Mouse (Mus musculus) liver, embryonic 11.5 days (tissue): ENCODE data around the gene Tnrc6c. TPM values are rescaled to one million over a fixed set of nuclear protein-coding genes. Genes with fewer than 3 reads are reported as not detected.

Source experiments
- ATAC-seq: fragments of 200-750 bp; cut with Nextera tagmentation; replicated peaks from 2 replicates; pipeline ENCODE4 v1.8.0; 2017; ENCODE audit warnings: moderate number of reproducible peaks, mild to moderate bottlenecking, moderate TSS enrichment, moderate library complexity; ENCODE audit not compliant: low FRiP score
- DNase-seq: peaks from one replicate; pipeline ENCODE4 v3.0.0-alpha.2; 2017; ENCODE audit warnings: low spot score
- H3K27ac ChIP-seq: fragments of 300-500 bp; sonication (generic); 2 replicates; pipeline ENCODE4 v1.5.1; 2014; ENCODE audit warnings: mild to moderate bottlenecking, low read depth, low read length, control low read depth
- H3K27me3 ChIP-seq: fragments of 300-500 bp; sonication (generic); replicated peaks from 2 replicates; pipeline ENCODE4 v1.6.1; 2014; ENCODE audit warnings: low read length, mixed read lengths; ENCODE audit not compliant: control insufficient read depth, insufficient read depth
- H3K36me3 ChIP-seq: fragments of 300-500 bp; sonication (generic); 2 replicates; pipeline ENCODE4 v1.6.1; 2014; ENCODE audit warnings: mild to moderate bottlenecking, low read length, moderate library complexity, mixed read lengths; ENCODE audit not compliant: control insufficient read depth, insufficient read depth
- H3K4me1 ChIP-seq: fragments of 300-500 bp; sonication (generic); replicated peaks from 2 replicates; pipeline ENCODE4 v1.6.1; 2014; ENCODE audit warnings: low read length, mixed read lengths; ENCODE audit not compliant: control insufficient read depth, insufficient read depth
- H3K4me2 ChIP-seq: fragments of 300-500 bp; sonication (generic); 2 replicates; pipeline ENCODE4 v1.6.1; 2014; ENCODE audit warnings: mild to moderate bottlenecking, control low read depth, moderate library complexity
- H3K4me3 ChIP-seq: fragments of 300-500 bp; sonication (generic); 2 replicates; pipeline ENCODE4 v1.5.1; 2014; ENCODE audit warnings: low read depth, low read length, control low read depth
- H3K9ac ChIP-seq: fragments of 300-500 bp; sonication (generic); 2 replicates; pipeline ENCODE4 v1.6.1; 2014; ENCODE audit warnings: low read depth, low read length, control low read depth
- H3K9me3 ChIP-seq: fragments of 300-500 bp; sonication (generic); 2 replicates; pipeline ENCODE4 v1.6.1; 2016; ENCODE audit warnings: low read length, inconsistent platforms, mixed read lengths; ENCODE audit not compliant: control insufficient read depth
- WGBS: fragments of 180-500 bp; shearing (Covaris S2); extraction: QIAGEN DNeasy Blood & Tissue Kit; methylation state at CpG from one replicate; pipeline ENCODE4 v1.1.7; 2014; 5-methylcytosine and 5-hydroxymethylcytosine counted together
- polyA plus RNA-seq: library from polyadenylated mRNA; unstranded; fragments of >200 nt; fragmentation: Nextera tagmentation; extraction: Ambion mirVana; gene quantifications from 2 replicates; pipeline ENCODE4 v1.2.1, GENCODE M21; 2014

The Tnrc6c gene
- polyA plus RNA-seq, 1 experiment from 2014 or later: 8.0 TPM

DNA sequence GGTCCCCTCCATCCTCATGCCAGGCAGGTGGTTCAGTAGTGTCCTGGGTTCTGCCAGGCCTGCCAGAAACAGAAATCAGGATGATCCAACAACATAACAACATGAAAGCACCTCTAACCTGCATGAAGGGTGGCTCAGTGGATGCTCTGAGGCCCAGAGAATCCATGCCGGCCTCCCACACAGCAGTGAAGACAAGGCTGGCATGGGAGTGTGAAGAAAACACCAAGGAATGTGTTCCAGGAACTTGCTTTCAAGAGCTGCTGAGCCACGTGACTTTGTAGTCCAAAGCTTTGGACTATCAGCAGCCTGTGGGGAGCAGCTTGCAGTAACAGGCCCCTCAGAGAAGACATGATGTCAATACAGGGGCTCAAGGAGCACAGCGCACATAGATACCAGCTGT lies 112.2 kb downstream of the Tnrc6c start:
- Histone ChIP-seq H3K27ac (no peak overlapping the region), H3K27me3 (no peaks in the 10 kb centered on the region)
- 89% methylated on average over 3 of the region's 3 CpGs for WGBS

GRCm38 (mm10) chr11:117768725-117769682 lies 114.9 kb downstream of the Tnrc6c start:
- WGBS: 85% methylated on average over 20 of the region's 20 CpGs
- Histone ChIP-seq H3K27ac (no peak overlapping the region), H3K4me3 (no peak overlapping the region), H3K4me1 (no peaks in the 10 kb centered on the region), H3K36me3 (peaks cover 36% of the 10 kb centered on the region), H3K4me2 (no peak overlapping the region), H3K27me3 (no peaks in the 10 kb centered on the region), H3K9ac (no peak overlapping the region), H3K9me3 (no peaks in the 10 kb centered on the region)
- ATAC-seq (no peak), DNase-seq (no peak)

More for the DNA sequence above, 112.2 kb downstream of the Tnrc6c start:
- Histone ChIP-seq H3K9ac (no peak overlapping the region), H3K36me3 (peaks cover 21% of the 10 kb centered on the region), H3K4me3 (no peak overlapping the region), H3K4me1 (no peaks in the 10 kb centered on the region), H3K4me2 (no peak overlapping the region), H3K9me3 (no peaks in the 10 kb centered on the region)
- DNase-seq: no peak
- ATAC-seq: no peak

GRCm38 (mm10) chr11:117769683-117770047 lies 115.6 kb downstream of the Tnrc6c start:
- WGBS: 93% methylated on average over 7 of the region's 7 CpGs
- Histone ChIP-seq H3K36me3 (peaks cover 34% of the 10 kb centered on the region), H3K9ac (no peak overlapping the region), H3K4me2 (no peak overlapping the region), H3K27ac (no peak overlapping the region), H3K4me1 (no peaks in the 10 kb centered on the region), H3K27me3 (no peaks in the 10 kb centered on the region), H3K4me3 (no peak overlapping the region), H3K9me3 (no peaks in the 10 kb centered on the region)
- ATAC-seq (no peak), DNase-seq (no peak)

- no peaks in the 10 kb centered on the region for H3K27me3 ChIP-seq
- H3K27ac ChIP-seq: no peak overlapping the region
- peaks cover 35% of the 10 kb centered on the region for H3K36me3 ChIP-seq
- WGBS: 90% methylated on average over 10 of the region's 10 CpGs
- no peak overlapping the region for H3K9ac ChIP-seq
- no peak for DNase-seq
- no peak for ATAC-seq
- H3K9me3 ChIP-seq: no peaks in the 10 kb centered on the region
- H3K4me2 ChIP-seq: no peak overlapping the region
- H3K4me3 ChIP-seq: no peak overlapping the region
- no peaks in the 10 kb centered on the region for H3K4me1 ChIP-seq
Observed at GRCm38 (mm10) chr11:117770407-117770806, 116.3 kb downstream of the Tnrc6c start.

DNA sequence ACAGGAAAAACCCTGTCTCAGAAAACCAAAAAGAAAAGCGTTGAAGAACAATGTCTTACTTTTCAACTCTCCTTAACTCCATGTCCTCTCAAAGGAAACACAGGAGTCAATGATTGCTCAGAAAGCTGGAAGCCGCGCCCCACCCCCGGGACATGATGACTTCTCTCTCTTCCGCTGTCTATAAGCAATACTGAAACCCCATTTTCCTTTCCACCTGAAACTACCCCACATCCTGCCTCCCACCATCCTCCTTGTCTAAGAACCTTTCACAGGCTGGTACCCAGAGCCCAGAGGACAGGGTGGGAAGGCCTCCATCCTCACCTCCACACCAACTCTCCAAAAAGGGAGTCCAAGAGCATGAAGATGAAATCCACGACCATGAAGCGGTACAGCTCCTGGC lies 118.3 kb downstream of the Tnrc6c start:
- Histone ChIP-seq H3K9me3 (no peaks in the 10 kb centered on the region), H3K4me1 (no peaks in the 10 kb centered on the region), H3K36me3 (peaks cover 37% of the 10 kb centered on the region), H3K4me2 (no peak overlapping the region), H3K4me3 (no peak overlapping the region), H3K27me3 (no peaks in the 10 kb centered on the region), H3K9ac (no peak overlapping the region), H3K27ac (no peak overlapping the region)
- WGBS: 92% methylated on average over 7 of the region's 7 CpGs
- no peak for ATAC-seq
- DNase-seq: no peak

DNA sequence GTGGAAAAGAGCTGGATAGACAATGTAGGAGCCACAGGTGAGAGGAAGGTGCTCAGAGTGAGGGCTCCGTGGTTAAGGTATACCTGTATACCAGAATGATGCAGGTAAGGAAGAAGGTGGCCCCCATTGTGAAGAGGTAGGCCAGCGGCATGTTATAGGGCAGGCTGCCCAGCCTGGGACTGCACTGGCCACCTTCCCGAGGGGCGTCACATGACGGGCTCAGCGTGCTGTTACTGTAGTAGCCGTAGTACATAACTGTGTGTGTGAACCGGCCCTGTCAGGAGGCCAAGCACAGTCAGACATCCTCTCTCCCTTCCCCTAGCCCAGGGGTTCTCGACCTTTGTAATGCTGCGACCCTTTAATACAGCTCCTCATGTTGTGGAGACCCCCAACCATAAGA lies 120.8 kb downstream of the Tnrc6c start:
- no peak overlapping the region for H3K27ac ChIP-seq
- no peak for DNase-seq
- 91% methylated on average over 10 of the region's 10 CpGs for WGBS
- peaks cover 40% of the 10 kb centered on the region for H3K36me3 ChIP-seq
- H3K27me3 ChIP-seq: no peaks in the 10 kb centered on the region
- ATAC-seq: no peak
- no peak overlapping the region for H3K4me2 ChIP-seq
- no peak overlapping the region for H3K4me3 ChIP-seq
- no peaks in the 10 kb centered on the region for H3K9me3 ChIP-seq
- no peak overlapping the region for H3K9ac ChIP-seq
- peaks cover 15% of the 10 kb centered on the region for H3K4me1 ChIP-seq

- no peak overlapping the region for H3K4me3 ChIP-seq
- no peaks in the 10 kb centered on the region for H3K27me3 ChIP-seq
- H3K9ac ChIP-seq: no peak overlapping the region
- peaks cover 40% of the 10 kb centered on the region for H3K36me3 ChIP-seq
- H3K27ac ChIP-seq: no peak overlapping the region
- ATAC-seq (no peak), DNase-seq (no peak)
- no peak overlapping the region; the same call in 1 of the 2 replicates for H3K4me2 ChIP-seq
- 86% methylated on average over 13 of the region's 13 CpGs for WGBS
- H3K4me1 ChIP-seq: peaks cover 15% of the 10 kb centered on the region
- H3K9me3 ChIP-seq: no peaks in the 10 kb centered on the region
Observed at GRCm38 (mm10) chr11:117775540-117775939, 121.5 kb downstream of the Tnrc6c start.

- H3K27ac ChIP-seq: no peak overlapping the region
- H3K4me1 ChIP-seq: peaks cover 20% of the 10 kb centered on the region
- no peak overlapping the region for H3K4me3 ChIP-seq
- H3K27me3 ChIP-seq: no peaks in the 10 kb centered on the region
- no peak overlapping the region for H3K4me2 ChIP-seq
- ATAC-seq: no peak
- no peak overlapping the region for H3K9ac ChIP-seq
- peaks cover 40% of the 10 kb centered on the region for H3K36me3 ChIP-seq
- H3K9me3 ChIP-seq: no peaks in the 10 kb centered on the region
- DNase-seq: no peak
- WGBS: 93% methylated on average over 14 of the region's 14 CpGs
Observed at GRCm38 (mm10) chr11:117776085-117776792, 122.2 kb downstream of the Tnrc6c start.
